Mouse (Mus musculus): ENCODE measurements around the gene Cpvl.

DNA sequence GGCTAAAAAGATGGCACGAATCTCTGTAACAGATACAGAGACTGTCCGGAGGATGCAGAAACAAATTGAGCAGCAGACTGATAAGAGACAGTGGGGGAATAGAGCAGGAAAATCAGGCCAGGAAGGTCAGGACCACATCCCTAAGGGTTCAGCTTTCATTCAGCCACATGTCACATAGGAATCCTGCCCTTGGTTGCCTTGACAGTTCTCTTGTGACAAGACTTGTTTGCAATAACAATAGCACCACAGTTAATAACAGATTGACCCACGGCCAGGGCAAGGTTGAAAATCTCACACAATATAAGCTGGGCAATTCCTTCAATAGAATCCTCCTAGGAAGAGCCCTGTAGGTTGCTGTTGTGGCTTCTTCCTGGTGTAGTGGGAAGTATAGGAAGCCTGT, 68.5 kb downstream of the Cpvl start:
- no peak for TF ChIP-seq CTCF (IDR thresholded peaks at IDR 0.05; ENCODE audit: insufficient read depth, low read depth, low read length)
- TF ChIP-seq POLR2A (IDR thresholded peaks at IDR 0.05; ENCODE audit: insufficient read depth, low read depth, low read length): no peak

Data from olfactory bulb, adult 2 months (tissue).